Mouse (Mus musculus) heart, postnatal 4 days (tissue): Measurements from ENCODE around the gene Mcub. TPM values are rescaled to one million over a fixed set of nuclear protein-coding genes. Genes with fewer than 3 reads are reported as not detected.
A peak's percentile ranks its signal among the peaks of the same experiment; 100 is the strongest.

ENCODE experiments used
- DNase-seq: peaks from one replicate; pipeline ENCODE4 v3.0.0; 2021
- total RNA-seq, 2 experiments: library from RNA; stranded (reverse); gene quantifications; 2 replicates each; pipeline ENCODE4 v1.2.3; 2021

Gene Mcub
- total RNA-seq, 2 experiments from 2014 or later, result 1.1 to 1.4 TPM

GRCm38 (mm10) chr3:129887779-129888517 lies 82.1 kb downstream of the Mcub start:
- no peak for DNase-seq

- DNase-seq, result no peak
Measured at GRCm38 (mm10) chr3:129886430-129886829, 83.6 kb downstream of the Mcub start.

GRCm38 (mm10) chr3:129885577-129885976 lies 84.4 kb downstream of the Mcub start:
- DNase-seq, result no peak

- no peak for DNase-seq
Measured at GRCm38 (mm10) chr3:129880925-129881593, 88.9 kb downstream of the Mcub start.

- DNase-seq, result no peak
Measured at GRCm38 (mm10) chr3:129879913-129880312, 90.1 kb downstream of the Mcub start.

GRCm38 (mm10) chr3:129879131-129879757 lies 90.8 kb downstream of the Mcub start:
- peak; percentile 37 for DNase-seq

- peak; percentile 95 for DNase-seq
Measured at GRCm38 (mm10) chr3:129878405-129879021, 91.5 kb downstream of the Mcub start, which contains the start of gene Pla2g12a. Gene Pla2g12a, plus strand, starts transcription at chr3:129878606.

GRCm38 (mm10) chr3:129877327-129877726 lies 92.7 kb downstream of the Mcub start:
- DNase-seq, result no peak

Other genes starting within 250 kb of the Mcub start
- gene Egf, start 214.9 kb downstream of the Mcub start, total RNA-seq, result 1 to 10 TPM; 2.3 to 2.5 TPM
- gene Lrit3, start 166.2 kb downstream of the Mcub start, total RNA-seq, result not detected
- gene Rrh, start 147.6 kb downstream of the Mcub start, total RNA-seq, result under 1 TPM; 0.20 to 0.21 TPM
- gene Gar1, start 138.8 kb downstream of the Mcub start, total RNA-seq, result 10 to 100 TPM; 30.3 to 33.3 TPM
- gene Cfi, start 134.3 kb downstream of the Mcub start, total RNA-seq, result 1 to 10 TPM; 1.5 to 1.7 TPM
- 10 to 100 TPM; 22.6 to 26.5 TPM for gene Pla2g12a, start 91.6 kb downstream of the Mcub start, total RNA-seq
- gene Casp6, start 68.8 kb downstream of the Mcub start, total RNA-seq, result 10 to 100 TPM; 22.2 to 23.7 TPM
- 10 to 100 TPM; 41.4 to 42.0 TPM for gene Sec24b, start 91.3 kb upstream of the Mcub start, total RNA-seq
- 1 to 10 TPM; 1.7 to 1.8 TPM for gene Col25a1, start 161.3 kb upstream of the Mcub start, total RNA-seq